Mouse (Mus musculus): ENCODE measurements around the gene Cpsf7. TPM values are rescaled to one million over a fixed set of nuclear protein-coding genes. Genes with fewer than 3 reads are reported as not detected.
A peak's percentile ranks its signal among the peaks of the same experiment; 100 is the strongest.

Gene Cpsf7
- polyA plus RNA-seq (2015; fragmentation: Nextera tagmentation; extraction: Ambion mirVana) = 48.0 and 49.6 TPM in 2 replicates

GRCm38 (mm10) chr19:10525106-10525901 lies at the start of gene Cpsf7:
Cpsf7 (plus strand) TSS chr19:10525266.
- under 1% methylated on average over 74 of the region's 93 CpGs for WGBS

GRCm38 (mm10) chr19:10479541-10479940 lies 45.5 kb upstream of the Cpsf7 start:
- 39% methylated on average over 4 of the region's 4 CpGs for WGBS
- H3K36me3 ChIP-seq = no peaks in the 10 kb centered on the region
- no peak for ATAC-seq (replicated peaks; ENCODE audit: low FRiP score)
- no peaks in the 10 kb centered on the region for H3K4me1 ChIP-seq
- no peak overlapping the region for H3K4me2 ChIP-seq
- no peak overlapping the region for H3K9ac ChIP-seq
- no peak overlapping the region for H3K4me3 ChIP-seq (replicated peaks)
- no peak overlapping the region for H3K27ac ChIP-seq
- no peaks in the 10 kb centered on the region for H3K9me3 ChIP-seq (replicated peaks)
- H3K27me3 ChIP-seq = peaks cover 7% of the 10 kb centered on the region; the same call in 1 of the 2 replicates

More at GRCm38 (mm10) chr19:10525106-10525901, at the start of gene Cpsf7:
- peak within 1 kb of the TSS; percentile 89 for H3K4me3 ChIP-seq (replicated peaks)
- ATAC-seq (replicated peaks; ENCODE audit: low FRiP score) = peak; percentile 96
- H3K4me2 ChIP-seq = peak within 1 kb of the TSS; percentile 64
- no peaks in the 10 kb centered on the region for H3K9me3 ChIP-seq (replicated peaks)
- H3K4me1 ChIP-seq = peaks cover 29% of the 10 kb centered on the region
- H3K36me3 ChIP-seq = peaks cover 24% of the 10 kb centered on the region
- H3K27me3 ChIP-seq = no peaks in the 10 kb centered on the region
- H3K27ac ChIP-seq = peak within 1 kb of the TSS; percentile 99
- peak within 1 kb of the TSS; percentile 93 for H3K9ac ChIP-seq

- H3K4me2 ChIP-seq = no peak within 1 kb of the TSS
- peaks cover 15% of the 10 kb centered on the region for H3K27me3 ChIP-seq
- no peak for ATAC-seq (replicated peaks; ENCODE audit: low FRiP score)
- no peaks in the 10 kb centered on the region for H3K9me3 ChIP-seq (replicated peaks)
- no peak within 1 kb of the TSS for H3K4me3 ChIP-seq (replicated peaks)
- no peaks in the 10 kb centered on the region for H3K4me1 ChIP-seq
- whole genome bisulfite sequencing = 30% methylated on average over 6 of the region's 6 CpGs
- no peaks in the 10 kb centered on the region for H3K36me3 ChIP-seq
- no peak within 1 kb of the TSS for H3K9ac ChIP-seq
- no peak within 1 kb of the TSS for H3K27ac ChIP-seq
Measured at GRCm38 (mm10) chr19:10482703-10483102, 42.4 kb upstream of the Cpsf7 start, which contains the start of gene Ppp1r32. Ppp1r32 (minus strand) TSS chr19:10482928.

- Histone ChIP-seq H3K9me3 (replicated peaks) (no peaks in the 10 kb centered on the region), H3K9ac (no peak overlapping the region), H3K27ac (no peak overlapping the region), H3K4me1 (no peaks in the 10 kb centered on the region), H3K4me3 (replicated peaks) (no peak overlapping the region), H3K27me3 (peaks cover 17% of the 10 kb centered on the region; the same call in 1 of the 2 replicates), H3K36me3 (no peaks in the 10 kb centered on the region), H3K4me2 (no peak overlapping the region)
- ATAC-seq (replicated peaks; ENCODE audit: low FRiP score) = peak; percentile 77
- WGBS = 18% methylated on average over 9 of the region's 9 CpGs
Measured at GRCm38 (mm10) chr19:10486264-10486738, 38.8 kb upstream of the Cpsf7 start.

GRCm38 (mm10) chr19:10495670-10496069 lies 29.4 kb upstream of the Cpsf7 start:
- H3K27me3 ChIP-seq = 0 out of 2 replicates have a peak, but pooled peaks cover 4% of the 10 kb centered on the region
- peaks cover 23% of the 10 kb centered on the region for H3K4me1 ChIP-seq
- no peak overlapping the region for H3K9ac ChIP-seq
- H3K4me2 ChIP-seq = no peak overlapping the region
- no peaks in the 10 kb centered on the region for H3K9me3 ChIP-seq (replicated peaks)
- no peak overlapping the region for H3K27ac ChIP-seq
- WGBS = 66% methylated on average over 1 of the region's 1 CpGs
- ATAC-seq (replicated peaks; ENCODE audit: low FRiP score) = no peak
- H3K4me3 ChIP-seq (replicated peaks) = no peak overlapping the region
- H3K36me3 ChIP-seq = peaks cover 20% of the 10 kb centered on the region

GRCm38 (mm10) chr19:10496976-10497375 lies 28.1 kb upstream of the Cpsf7 start:
- WGBS = 62% methylated on average over 2 of the region's 2 CpGs
- H3K36me3 ChIP-seq = peaks cover 33% of the 10 kb centered on the region
- no peak overlapping the region for H3K27ac ChIP-seq
- peaks cover 20% of the 10 kb centered on the region for H3K4me1 ChIP-seq
- no peak overlapping the region for H3K9ac ChIP-seq
- no peak overlapping the region for H3K4me3 ChIP-seq (replicated peaks)
- no peaks in the 10 kb centered on the region for H3K9me3 ChIP-seq (replicated peaks)
- H3K27me3 ChIP-seq = 0 out of 2 replicates have a peak, but pooled peaks cover 4% of the 10 kb centered on the region
- ATAC-seq (replicated peaks; ENCODE audit: low FRiP score) = no peak
- no peak overlapping the region for H3K4me2 ChIP-seq

GRCm38 (mm10) chr19:10497512-10498160 lies 27.4 kb upstream of the Cpsf7 start:
- 0 out of 2 replicates have a peak, but pooled peaks cover under 1% of the 10 kb centered on the region for H3K27me3 ChIP-seq
- no peak overlapping the region for H3K4me2 ChIP-seq
- H3K27ac ChIP-seq = no peak overlapping the region
- 40% methylated on average over 8 of the region's 8 CpGs for WGBS
- H3K9ac ChIP-seq = no peak overlapping the region
- no peak overlapping the region for H3K4me3 ChIP-seq (replicated peaks)
- ATAC-seq (replicated peaks; ENCODE audit: low FRiP score) = 0 out of 2 replicates have a peak, but pooled peaks have one; percentile 55
- H3K9me3 ChIP-seq (replicated peaks) = no peaks in the 10 kb centered on the region
- peaks cover 38% of the 10 kb centered on the region for H3K36me3 ChIP-seq
- peaks cover 14% of the 10 kb centered on the region for H3K4me1 ChIP-seq

GRCm38 (mm10) chr19:10500581-10500980 lies 24.5 kb upstream of the Cpsf7 start:
- Histone ChIP-seq H3K9me3 (replicated peaks) (no peaks in the 10 kb centered on the region), H3K36me3 (peaks cover 64% of the 10 kb centered on the region), H3K4me2 (no peak overlapping the region), H3K27ac (no peak overlapping the region), H3K4me3 (replicated peaks) (no peak overlapping the region), H3K4me1 (0 out of 2 replicates have a peak, but pooled peaks cover 10% of the 10 kb centered on the region), H3K9ac (no peak overlapping the region), H3K27me3 (no peaks in the 10 kb centered on the region)
- 93% methylated on average over 8 of the region's 8 CpGs for WGBS
- ATAC-seq (replicated peaks; ENCODE audit: low FRiP score) = no peak

- Histone ChIP-seq H3K27ac (no peak overlapping the region), H3K36me3 (peaks cover 80% of the 10 kb centered on the region), H3K9me3 (replicated peaks) (no peaks in the 10 kb centered on the region), H3K4me3 (replicated peaks) (no peak overlapping the region), H3K4me1 (0 out of 2 replicates have a peak, but pooled peaks cover 10% of the 10 kb centered on the region), H3K4me2 (no peak overlapping the region), H3K27me3 (no peaks in the 10 kb centered on the region), H3K9ac (no peak overlapping the region)
- 11% methylated on average over 4 of the region's 4 CpGs for WGBS
- no peak; the same call in 1 of the 2 replicates for ATAC-seq (replicated peaks; ENCODE audit: low FRiP score)
Measured at GRCm38 (mm10) chr19:10502571-10502970, 22.5 kb upstream of the Cpsf7 start.

- no peaks in the 10 kb centered on the region for H3K27me3 ChIP-seq
- 77% methylated on average over 6 of the region's 6 CpGs for WGBS
- no peaks in the 10 kb centered on the region for H3K4me1 ChIP-seq
- no peak overlapping the region for H3K4me3 ChIP-seq (replicated peaks)
- H3K36me3 ChIP-seq = peaks cover 65% of the 10 kb centered on the region
- ATAC-seq (replicated peaks; ENCODE audit: low FRiP score) = no peak
- no peak overlapping the region for H3K9ac ChIP-seq
- H3K4me2 ChIP-seq = no peak overlapping the region
- no peak overlapping the region for H3K27ac ChIP-seq
- no peaks in the 10 kb centered on the region for H3K9me3 ChIP-seq (replicated peaks)
Measured at GRCm38 (mm10) chr19:10510759-10511330, 14.2 kb upstream of the Cpsf7 start.

GRCm38 (mm10) chr19:10520355-10520754 lies 4.7 kb upstream of the Cpsf7 start:
- no peak overlapping the region for H3K4me3 ChIP-seq (replicated peaks)
- WGBS = 54% methylated on average over 1 of the region's 1 CpGs
- no peaks in the 10 kb centered on the region for H3K27me3 ChIP-seq
- H3K4me2 ChIP-seq = no peak overlapping the region
- peaks cover 28% of the 10 kb centered on the region for H3K36me3 ChIP-seq
- H3K9me3 ChIP-seq (replicated peaks) = no peaks in the 10 kb centered on the region
- no peak overlapping the region for H3K27ac ChIP-seq
- no peak for ATAC-seq (replicated peaks; ENCODE audit: low FRiP score)
- no peak overlapping the region for H3K9ac ChIP-seq
- peaks cover 12% of the 10 kb centered on the region for H3K4me1 ChIP-seq
